Mouse (Mus musculus) kidney, postnatal 25 days (tissue): ENCODE results near the gene Celf2.

Experiments used
- DNase-seq, 2 experiments: peaks; one replicate each; pipeline ENCODE4 v3.0.0; 2021; ENCODE audit warnings: mixed read lengths in 2 of 2

The Celf2 gene

DNA sequence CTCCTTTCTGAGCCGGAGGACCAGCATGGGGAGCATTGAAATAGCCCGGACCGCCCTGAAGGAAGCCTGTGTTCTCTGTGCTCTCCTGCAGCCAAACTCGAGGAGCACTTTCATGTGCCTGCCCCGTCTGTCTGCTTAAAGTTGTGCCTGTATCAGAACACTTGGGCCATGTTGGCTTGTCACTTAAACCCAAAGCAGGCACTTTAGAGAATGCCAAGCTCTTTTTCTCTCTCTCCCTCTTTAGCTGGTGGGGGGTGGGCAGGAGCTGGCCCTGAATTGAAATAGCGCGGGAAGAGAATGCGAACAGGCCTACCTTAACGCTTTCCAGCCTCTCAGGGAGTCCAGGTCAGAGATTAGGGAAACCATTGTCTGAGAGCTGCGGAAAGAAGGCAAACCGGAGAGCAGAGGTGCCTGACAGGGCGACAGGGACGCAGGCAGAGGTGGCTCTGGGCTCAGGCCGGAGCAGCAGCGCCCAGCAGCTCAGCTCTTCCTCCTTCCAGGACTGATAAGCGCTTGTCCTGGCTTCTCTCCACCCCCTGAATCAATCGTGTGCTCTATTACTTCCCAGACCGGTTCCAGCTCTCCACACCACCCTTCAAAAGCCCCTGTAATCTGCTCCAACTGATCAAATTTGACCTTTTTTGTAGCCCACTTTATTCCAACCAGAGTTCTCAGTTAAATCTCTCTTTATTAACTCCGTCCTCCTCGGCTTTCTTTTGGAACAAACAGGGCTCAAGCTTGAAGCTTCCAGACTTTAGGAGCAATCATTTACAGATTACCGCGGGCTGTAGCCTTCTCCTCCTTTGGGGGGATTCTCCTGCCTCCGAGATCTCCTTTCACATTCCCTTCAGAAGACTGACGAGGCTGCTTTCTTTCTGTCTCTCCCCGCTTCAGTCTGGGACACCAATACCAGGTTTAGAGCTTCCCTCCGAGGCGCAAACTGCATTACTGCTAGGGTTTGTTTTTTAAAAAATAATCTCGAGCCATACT, 428.3 kb downstream of the Celf2 start:
- peak; percentile 15 to 35 for DNase-seq

DNA sequence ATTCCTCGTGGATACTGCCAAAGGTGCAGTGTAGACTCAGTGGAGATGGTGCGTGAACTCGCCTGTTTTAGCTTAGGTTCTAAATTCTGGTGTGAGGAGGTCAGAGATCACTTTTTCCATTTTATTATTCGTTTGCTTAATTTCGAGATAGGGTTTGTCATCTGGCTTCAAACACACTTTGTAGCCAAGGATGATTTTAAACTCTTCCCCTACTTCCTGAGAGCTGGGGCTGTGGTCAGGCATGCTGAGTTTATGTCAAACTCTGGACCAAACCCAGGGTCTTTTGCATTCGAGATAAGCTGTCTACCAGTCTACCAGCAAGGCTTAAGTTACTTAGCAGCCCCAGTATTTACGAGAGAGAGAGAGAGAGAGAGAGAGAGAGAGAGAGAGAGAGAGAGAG, 429.3 kb downstream of the Celf2 start:
- no peak for DNase-seq

DNA sequence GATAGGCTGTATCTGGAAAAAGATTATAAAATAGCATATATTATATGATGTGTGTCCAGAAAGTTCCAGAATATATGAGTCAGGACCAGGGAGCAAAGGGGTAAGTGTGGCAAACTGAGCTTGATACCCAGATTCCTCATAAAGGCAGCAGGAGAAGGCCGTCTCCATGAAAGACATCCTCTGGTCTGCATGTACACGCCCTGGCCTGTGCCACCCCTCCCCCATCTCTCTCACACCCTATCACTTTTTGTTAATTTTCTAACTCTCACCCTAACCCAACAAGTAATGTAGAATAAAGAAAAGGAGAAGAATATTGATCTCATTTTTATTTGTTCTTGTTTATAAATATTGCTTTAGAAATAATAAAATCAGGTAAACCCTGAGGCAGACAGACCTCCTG, 430.0 kb downstream of the Celf2 start:
- no peak for DNase-seq

DNA sequence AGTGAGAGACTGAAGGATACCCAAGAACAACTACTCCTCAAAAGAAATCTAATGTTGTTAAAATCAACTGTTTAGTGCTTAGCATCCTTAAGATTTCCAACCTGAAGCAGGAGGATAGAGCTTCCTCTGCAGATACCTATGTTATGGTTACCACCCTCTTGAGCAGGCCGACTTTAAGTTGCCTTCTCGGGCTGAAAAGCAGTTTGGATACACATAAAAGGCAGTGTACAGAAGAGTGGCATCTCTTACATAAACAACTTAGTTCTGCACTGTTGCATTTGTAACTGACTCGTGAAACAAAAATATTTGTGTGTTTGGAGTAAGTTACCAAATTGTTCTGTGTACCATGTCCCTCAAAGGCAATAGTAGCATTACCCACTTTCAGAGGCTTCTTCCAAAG, 435.6 kb downstream of the Celf2 start:
- no peak for DNase-seq

DNA sequence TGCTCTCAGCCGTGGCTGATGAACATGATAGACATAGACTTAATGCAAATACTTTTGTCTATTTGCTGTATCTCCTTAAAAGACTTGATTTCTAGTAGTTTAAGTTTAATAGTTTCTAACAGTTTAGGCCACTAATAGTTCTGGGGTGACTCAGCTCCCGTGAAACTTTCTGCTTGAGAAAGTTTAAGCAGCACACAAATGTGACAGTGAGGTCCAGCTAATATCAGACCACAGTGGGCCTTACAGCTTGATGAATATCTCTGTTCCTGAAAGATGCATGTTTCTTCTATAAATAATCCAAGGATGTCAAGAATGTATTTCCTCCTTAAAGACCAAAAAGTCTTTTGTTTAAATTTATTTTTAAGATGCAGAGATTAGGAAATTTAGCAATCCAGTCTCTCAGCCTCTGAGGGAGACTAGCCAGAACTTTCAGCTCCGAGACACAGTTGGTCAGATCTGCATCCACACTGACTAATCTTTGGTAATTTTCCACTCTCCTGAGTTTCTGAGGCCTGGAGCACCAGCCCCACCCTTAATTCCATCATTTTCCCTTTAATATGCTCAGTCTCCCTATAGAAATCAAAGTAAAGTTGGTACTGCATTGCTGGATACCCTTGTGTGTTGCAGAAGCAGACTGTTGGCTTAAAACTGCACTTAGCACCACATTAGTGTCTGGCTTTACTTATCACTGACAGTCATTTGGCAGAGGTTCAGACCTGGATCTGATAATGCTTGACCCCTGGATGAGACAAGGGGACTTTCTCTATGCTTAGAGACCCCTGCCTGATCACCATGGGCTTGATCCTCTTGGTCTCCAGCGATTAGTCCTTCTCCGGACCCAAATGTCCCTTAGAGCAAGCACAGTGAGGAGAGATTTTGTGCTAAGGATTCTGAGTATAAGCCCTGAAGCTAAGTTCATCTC, 436.8 kb downstream of the Celf2 start:
- no peak for DNase-seq

DNA sequence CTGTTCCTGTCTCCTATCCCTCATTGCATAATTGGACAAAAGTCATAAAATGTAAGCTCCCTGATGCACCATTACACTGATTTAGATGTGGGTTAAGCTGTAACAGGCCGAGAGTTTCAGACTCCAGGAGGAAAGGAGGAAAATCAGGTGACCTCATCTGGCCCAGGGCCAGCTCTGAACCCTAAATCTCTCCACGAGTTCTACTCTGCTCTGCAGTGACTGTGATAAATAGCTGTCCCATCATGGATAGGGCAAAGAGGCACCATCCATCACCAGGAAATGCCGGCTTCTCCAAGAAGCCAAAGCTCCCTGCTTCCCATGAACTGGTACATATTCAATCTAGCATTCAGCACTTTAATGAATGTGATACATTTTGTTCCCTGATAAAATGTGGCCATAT, 439.9 kb downstream of the Celf2 start:
- peak in 1 of 2 experiments; percentile 25 for DNase-seq

GRCm38 (mm10) chr2:7068281-7068680, 441.1 kb downstream of the Celf2 start:
- no peak for DNase-seq

DNA sequence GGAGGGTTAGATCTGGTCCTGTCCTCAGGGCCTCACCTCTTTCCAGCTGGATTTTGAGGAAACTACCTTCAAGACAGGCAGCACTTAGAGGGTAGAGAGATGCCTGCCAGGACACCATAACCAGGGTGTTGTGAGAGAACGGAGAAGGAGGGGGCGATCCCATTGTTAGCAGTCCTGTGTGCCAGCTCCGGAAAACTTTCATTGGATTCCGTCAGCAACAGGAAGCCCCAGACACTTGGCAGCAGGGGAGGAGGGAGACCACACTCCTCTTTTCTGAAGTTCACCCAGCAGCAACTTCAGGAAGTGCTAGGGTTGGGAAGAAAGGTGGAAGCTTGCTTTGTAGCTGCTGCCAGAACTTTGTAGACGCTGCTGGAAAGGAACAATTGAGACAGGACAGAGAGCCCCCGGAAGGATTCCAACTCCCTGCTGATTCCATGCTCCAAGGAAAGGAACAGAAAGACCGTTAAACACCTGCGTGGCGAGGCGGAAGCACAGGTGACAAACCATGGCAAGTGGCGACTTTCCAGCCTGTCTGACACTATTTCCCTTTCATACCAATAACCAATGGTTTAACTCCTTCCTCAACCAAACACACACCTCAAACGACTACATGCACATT, 445.7 kb downstream of the Celf2 start:
- DNase-seq: no peak

DNA sequence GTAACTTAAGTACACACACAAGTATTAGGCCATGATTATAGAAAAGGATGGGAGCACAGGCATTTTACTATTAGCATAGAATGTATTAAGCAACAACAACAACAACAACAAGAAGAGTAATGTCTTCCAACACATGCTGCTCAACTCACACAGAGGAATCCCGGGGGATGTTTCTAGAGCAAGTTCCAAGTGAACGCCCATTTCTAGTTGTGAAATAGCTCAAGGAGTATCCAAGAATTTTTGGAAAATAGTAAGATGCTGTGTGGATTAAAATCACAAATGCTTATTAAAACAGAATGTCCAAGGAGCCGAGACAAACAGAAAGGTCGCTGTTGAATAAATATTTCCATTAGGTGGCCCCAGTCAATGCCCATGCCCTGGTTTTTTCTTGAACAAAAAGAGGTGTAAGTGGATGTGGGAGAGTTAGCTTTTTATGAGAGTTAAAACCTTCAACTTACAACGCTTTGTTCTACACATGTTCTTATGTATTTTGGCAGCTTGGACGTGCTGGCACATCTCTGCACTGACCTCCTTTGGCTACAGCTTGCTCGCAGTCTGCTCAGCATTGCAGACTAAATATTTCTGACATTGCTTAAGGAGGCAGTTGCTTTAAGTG, 448.8 kb downstream of the Celf2 start:
- no peak for DNase-seq

DNA sequence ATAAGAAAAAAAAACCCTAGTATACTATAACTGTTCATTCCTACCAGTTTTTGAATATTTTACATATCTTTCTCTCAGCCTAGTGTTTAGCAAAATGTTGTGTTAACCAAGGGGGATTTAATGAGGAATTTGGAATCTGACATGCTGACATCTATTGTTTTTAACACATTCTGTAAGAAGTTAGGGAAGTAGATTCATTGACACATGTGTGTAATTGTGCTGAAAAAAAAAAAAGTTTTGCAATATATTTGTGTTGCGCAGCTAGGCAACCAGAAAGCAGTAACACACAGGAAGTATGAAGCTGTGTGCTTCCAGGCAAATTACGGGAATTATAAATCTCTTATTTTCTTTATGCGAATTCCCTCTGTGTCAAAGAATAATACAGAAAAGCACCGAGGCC, 453.0 kb downstream of the Celf2 start:
- no peak for DNase-seq

- DNase-seq: no peak
These were observed 453.4 kb downstream of the Celf2 start for GRCm38 (mm10) chr2:7055958-7056357.

GRCm38 (mm10) chr2:7051090-7051489, 458.3 kb downstream of the Celf2 start:
- no peak for DNase-seq

GRCm38 (mm10) chr2:7046155-7046554, 463.2 kb downstream of the Celf2 start:
- no peak for DNase-seq

DNA sequence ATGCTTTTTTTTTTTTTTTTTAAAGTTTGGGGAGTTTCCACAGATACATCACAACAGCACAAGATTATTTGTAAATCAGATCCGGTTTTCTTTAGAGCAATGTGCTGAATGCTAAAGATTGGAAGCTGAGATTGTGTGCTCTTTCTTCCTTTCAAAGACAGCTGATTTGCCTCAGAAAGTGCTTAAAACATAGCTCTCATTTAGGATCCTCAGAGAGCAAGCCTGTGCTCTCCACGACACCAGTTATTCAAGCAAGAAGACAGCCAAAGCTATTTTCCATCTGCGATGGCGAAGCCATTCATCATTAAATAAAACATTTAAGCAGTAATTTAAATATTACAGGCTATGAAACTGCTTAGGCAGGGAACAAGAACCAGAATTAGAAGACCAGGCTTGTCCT, 463.8 kb downstream of the Celf2 start:
- DNase-seq: no peak

GRCm38 (mm10) chr2:7043770-7044459, 465.4 kb downstream of the Celf2 start:
- DNase-seq: no peak

- no peak for DNase-seq
These were observed 468.4 kb downstream of the Celf2 start for GRCm38 (mm10) chr2:7040940-7041339.

- DNase-seq: no peak
These were observed 470.4 kb downstream of the Celf2 start for GRCm38 (mm10) chr2:7038991-7039390.

GRCm38 (mm10) chr2:7031389-7031788, 478.0 kb downstream of the Celf2 start:
- no peak for DNase-seq

- no peak for DNase-seq
These were observed 482.6 kb downstream of the Celf2 start for GRCm38 (mm10) chr2:7026737-7027136.

GRCm38 (mm10) chr2:7025594-7025993, 483.8 kb downstream of the Celf2 start:
- peak; percentile 20 to 44 for DNase-seq

DNA sequence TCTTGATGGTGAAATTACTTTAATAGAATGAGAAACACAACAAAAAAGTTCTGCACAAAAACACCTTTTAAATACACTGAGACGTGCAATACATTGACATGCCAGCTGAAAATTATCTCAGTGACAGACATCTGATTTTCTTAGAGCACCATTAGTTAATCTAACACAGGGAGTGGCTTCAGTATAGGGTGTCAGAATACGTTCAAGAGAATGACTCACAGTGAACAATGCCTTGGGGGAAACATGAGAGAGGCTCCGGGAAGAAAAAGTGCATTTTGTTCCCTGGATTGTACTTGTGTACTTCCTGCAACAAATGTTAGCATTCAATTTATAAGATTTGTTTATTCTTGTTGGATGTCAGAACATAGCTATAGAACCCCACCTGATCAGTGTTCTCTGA, 487.2 kb downstream of the Celf2 start:
- no peak for DNase-seq
